Mouse (Mus musculus): ENCODE measurements around the gene Olfr1288. TPM values are rescaled to one million over a fixed set of nuclear protein-coding genes. Genes with fewer than 3 reads are reported as not detected.

The Olfr1288 gene
- not detected in 2 replicates for polyA plus RNA-seq (2012; rRNA removed)

- WGBS: 81% methylated on average over 1 of the region's 1 CpGs
- TF ChIP-seq POLR2A (IDR thresholded peaks at IDR 0.05; ENCODE audit: borderline replicate concordance, extremely low read depth, low read depth, low read length) (no peak), CTCF (IDR thresholded peaks at IDR 0.05; ENCODE audit: insufficient read depth, low read length) (no peak)
- no peak for DNase-seq
- Histone ChIP-seq H3K4me1 (ENCODE audit: control insufficient read depth, insufficient read depth, low read length) (no peaks in the 10 kb centered on the region), H3K4me3 (replicated peaks; ENCODE audit: extremely low read depth, low read depth, low read length) (no peak within 1 kb of the TSS)
Observed at GRCm38 (mm10) chr2:111473801-111474200, at the start of gene Olfr1288. TSS of gene Olfr1288 (plus strand) at chr2:111474101.

GRCm38 (mm10) chr2:111448842-111449241 lies 25.1 kb upstream of the Olfr1288 start, which contains the start of gene Olfr1287:
TSS of gene Olfr1287 (plus strand) at chr2:111449142.
- no peak for DNase-seq
- TF ChIP-seq CTCF (IDR thresholded peaks at IDR 0.05; ENCODE audit: insufficient read depth, low read length): no peak
- no peak for TF ChIP-seq POLR2A (IDR thresholded peaks at IDR 0.05; ENCODE audit: borderline replicate concordance, extremely low read depth, low read depth, low read length)
- Histone ChIP-seq H3K4me1 (ENCODE audit: control insufficient read depth, insufficient read depth, low read length) (no peaks in the 10 kb centered on the region), H3K4me3 (replicated peaks; ENCODE audit: extremely low read depth, low read depth, low read length) (no peak within 1 kb of the TSS)
- WGBS: 57% methylated on average over 1 of the region's 1 CpGs

GRCm38 (mm10) chr2:111480519-111480918 lies 6.6 kb downstream of the Olfr1288 start, which contains the start of gene Olfr1289:
TSS of gene Olfr1289 (plus strand) at chr2:111480819.
- H3K4me3 ChIP-seq (replicated peaks; ENCODE audit: extremely low read depth, low read depth, low read length): no peak within 1 kb of the TSS
- H3K4me1 ChIP-seq (ENCODE audit: control insufficient read depth, insufficient read depth, low read length): no peaks in the 10 kb centered on the region
- TF ChIP-seq POLR2A (IDR thresholded peaks at IDR 0.05; ENCODE audit: borderline replicate concordance, extremely low read depth, low read depth, low read length) (no peak), CTCF (IDR thresholded peaks at IDR 0.05; ENCODE audit: insufficient read depth, low read length) (no peak)
- DNase-seq: no peak
- 60% methylated on average over 1 of the region's 1 CpGs for WGBS

GRCm38 (mm10) chr2:111493729-111494128 lies 19.8 kb downstream of the Olfr1288 start, which contains the start of gene Olfr1290:
TSS of gene Olfr1290 (minus strand) at chr2:111493829.
- no peak for TF ChIP-seq CTCF (IDR thresholded peaks at IDR 0.05; ENCODE audit: insufficient read depth, low read length)
- TF ChIP-seq POLR2A (IDR thresholded peaks at IDR 0.05; ENCODE audit: borderline replicate concordance, extremely low read depth, low read depth, low read length): no peak
- no peak for DNase-seq
- 65% methylated on average over 5 of the region's 5 CpGs for WGBS
- Histone ChIP-seq H3K4me3 (replicated peaks; ENCODE audit: extremely low read depth, low read depth, low read length) (no peak within 1 kb of the TSS), H3K4me1 (ENCODE audit: control insufficient read depth, insufficient read depth, low read length) (no peaks in the 10 kb centered on the region)

GRCm38 (mm10) chr2:111496880-111497279 lies 23.0 kb downstream of the Olfr1288 start, which contains the start of gene Olfr1291-ps1:
TSS of gene Olfr1291-ps1 (plus strand) at chr2:111497180.
- WGBS: 86% methylated on average over 3 of the region's 3 CpGs
- DNase-seq: no peak
- H3K4me3 ChIP-seq (replicated peaks; ENCODE audit: extremely low read depth, low read depth, low read length): no peak within 1 kb of the TSS
- TF ChIP-seq POLR2A (IDR thresholded peaks at IDR 0.05; ENCODE audit: borderline replicate concordance, extremely low read depth, low read depth, low read length) (no peak), CTCF (IDR thresholded peaks at IDR 0.05; ENCODE audit: insufficient read depth, low read length) (no peak)
- H3K4me1 ChIP-seq (ENCODE audit: control insufficient read depth, insufficient read depth, low read length): no peaks in the 10 kb centered on the region

GRCm38 (mm10) chr2:111517451-111517850 lies 43.5 kb downstream of the Olfr1288 start:
- WGBS: 90% methylated on average over 10 of the region's 10 CpGs
- Histone ChIP-seq H3K4me3 (replicated peaks; ENCODE audit: extremely low read depth, low read depth, low read length) (no peak overlapping the region), H3K4me1 (ENCODE audit: control insufficient read depth, insufficient read depth, low read length) (no peaks in the 10 kb centered on the region)

GRCm38 (mm10) chr2:111524903-111525302 lies 51.0 kb downstream of the Olfr1288 start, which contains the start of gene Olfr1293-ps:
TSS of gene Olfr1293-ps (plus strand) at chr2:111525203.
- Histone ChIP-seq H3K4me1 (ENCODE audit: control insufficient read depth, insufficient read depth, low read length) (no peaks in the 10 kb centered on the region), H3K4me3 (replicated peaks; ENCODE audit: extremely low read depth, low read depth, low read length) (no peak within 1 kb of the TSS)
- WGBS: 74% methylated on average over 1 of the region's 1 CpGs
- no peak for DNase-seq
- TF ChIP-seq POLR2A (IDR thresholded peaks at IDR 0.05; ENCODE audit: borderline replicate concordance, extremely low read depth, low read depth, low read length) (no peak), CTCF (IDR thresholded peaks at IDR 0.05; ENCODE audit: insufficient read depth, low read length) (no peak)

More at GRCm38 (mm10) chr2:111517451-111517850, 43.5 kb downstream of the Olfr1288 start:
- DNase-seq: no peak
- TF ChIP-seq POLR2A (IDR thresholded peaks at IDR 0.05; ENCODE audit: borderline replicate concordance, extremely low read depth, low read depth, low read length) (no peak), CTCF (IDR thresholded peaks at IDR 0.05; ENCODE audit: insufficient read depth, low read length) (no peak)

Other genes with a start within 250 kb of the Olfr1288 start
- not detected in 2 replicates for gene 4930430A15Rik, start 244.5 kb upstream of the Olfr1288 start, polyA plus RNA-seq (2012; rRNA removed)
- gene Olfr1275, start 238.8 kb upstream of the Olfr1288 start, polyA plus RNA-seq (2012; rRNA removed): not detected in 2 replicates
- not detected in 2 replicates for gene Olfr1276, start 219.6 kb upstream of the Olfr1288 start, polyA plus RNA-seq (2012; rRNA removed)
- not detected in 2 replicates for gene Olfr1277, start 200.0 kb upstream of the Olfr1288 start, polyA plus RNA-seq (2012; rRNA removed)
- not detected in 2 replicates for gene Olfr1278, start 184.0 kb upstream of the Olfr1288 start, polyA plus RNA-seq (2012; rRNA removed)
- gene Olfr1279, start 173.5 kb upstream of the Olfr1288 start, polyA plus RNA-seq (2012; rRNA removed): not detected in 2 replicates
- not detected in 2 replicates for gene Olfr1280, start 160.1 kb upstream of the Olfr1288 start, polyA plus RNA-seq (2012; rRNA removed)
- gene Olfr1281, start 147.6 kb upstream of the Olfr1288 start, polyA plus RNA-seq (2012; rRNA removed): not detected in 2 replicates
- not detected in 2 replicates for gene Olfr1282, start 138.0 kb upstream of the Olfr1288 start, polyA plus RNA-seq (2012; rRNA removed)
- gene Olfr1283, start 107.3 kb upstream of the Olfr1288 start, polyA plus RNA-seq (2012; rRNA removed): not detected in 2 replicates
- not detected in 2 replicates for gene Olfr1284, start 98.6 kb upstream of the Olfr1288 start, polyA plus RNA-seq (2012; rRNA removed)
- gene Olfr1286, start 51.0 kb upstream of the Olfr1288 start, polyA plus RNA-seq (2012; rRNA removed): not detected in 2 replicates
- not detected in 2 replicates for gene Olfr1287, start 25.0 kb upstream of the Olfr1288 start, polyA plus RNA-seq (2012; rRNA removed)
- gene Olfr1289, start 6.7 kb downstream of the Olfr1288 start, polyA plus RNA-seq (2012; rRNA removed): not detected in 2 replicates
- not detected in 2 replicates for gene Olfr1290, start 19.7 kb downstream of the Olfr1288 start, polyA plus RNA-seq (2012; rRNA removed)
- not detected in 2 replicates for gene Olfr1291-ps1, start 23.1 kb downstream of the Olfr1288 start, polyA plus RNA-seq (2012; rRNA removed)
- gene Olfr1293-ps, start 51.1 kb downstream of the Olfr1288 start, polyA plus RNA-seq (2012; rRNA removed): not detected in 2 replicates
- not detected in 2 replicates for gene Olfr1294, start 66.2 kb downstream of the Olfr1288 start, polyA plus RNA-seq (2012; rRNA removed)
- not detected in 2 replicates for gene Olfr1295, start 95.6 kb downstream of the Olfr1288 start, polyA plus RNA-seq (2012; rRNA removed)
- not detected in 2 replicates for gene Olfr1297, start 152.4 kb downstream of the Olfr1288 start, polyA plus RNA-seq (2012; rRNA removed)
- gene Olfr1298, start 175.1 kb downstream of the Olfr1288 start, polyA plus RNA-seq (2012; rRNA removed): not detected in 2 replicates
- not detected in 2 replicates for gene Olfr1299, start 187.3 kb downstream of the Olfr1288 start, polyA plus RNA-seq (2012; rRNA removed)